Mouse (Mus musculus) ES-E14 (cell line): ENCODE measurements around the gene Tlk2. TPM values are rescaled to one million over a fixed set of nuclear protein-coding genes. Genes with fewer than 3 reads are reported as not detected.

Source experiments
- DNase-seq: peaks from one replicate; pipeline ENCODE4 v3.0.0-alpha.2; 2013; ENCODE audit warnings: low read depth, low spot score
- H3K27ac ChIP-seq: 2 replicates; pipeline ENCODE4 v1.5.1; 2012; ENCODE audit warnings: low read depth, mild to moderate bottlenecking, low read length, moderate library complexity, mixed read lengths; ENCODE audit not compliant: poor library complexity, insufficient read depth, severe bottlenecking
- H3K36me3 ChIP-seq: 2 replicates; pipeline ENCODE4 v1.6.1; 2012; ENCODE audit warnings: mild to moderate bottlenecking, low read length, moderate library complexity, mixed read lengths; ENCODE audit not compliant: control insufficient read depth, poor library complexity, insufficient read depth, severe bottlenecking
- H3K4me1 ChIP-seq, 2 experiments: fragments of 150-350 bp in 1 of 2; sonication (generic) in 1 of 2; 2 replicates each; pipeline ENCODE4 v1.6.1; 2012; ENCODE audit warnings: low read length in 2 of 2, mild to moderate bottlenecking in 1 of 2, mixed read lengths in 1 of 2; ENCODE audit not compliant: control insufficient read depth in 2 of 2, insufficient read depth in 2 of 2, poor library complexity in 1 of 2
- H3K4me3 ChIP-seq, 2 experiments: fragments of 150-350 bp in 1 of 2; sonication (generic) in 1 of 2; 2 replicates each; pipeline ENCODE4 v1.5.1; 2012; ENCODE audit warnings: low read length in 2 of 2, low read depth in 1 of 2, mild to moderate bottlenecking in 1 of 2, mixed read lengths in 1 of 2; ENCODE audit not compliant: insufficient read depth in 1 of 2, poor library complexity in 1 of 2, severe bottlenecking in 1 of 2
- H3K9ac ChIP-seq: 2 replicates; pipeline ENCODE4 v1.6.1; 2012; ENCODE audit warnings: low read depth, mild to moderate bottlenecking, low read length, mixed read lengths; ENCODE audit not compliant: poor library complexity, insufficient read depth, severe bottlenecking
- H3K9me3 ChIP-seq: fragments of 150-350 bp; sonication (generic); 2 replicates; pipeline ENCODE4 v1.6.1; 2012; ENCODE audit warnings: low read depth, mild to moderate bottlenecking, low read length; ENCODE audit not compliant: control insufficient read depth, insufficient read depth
- CHD2 ChIP-seq: IDR thresholded peaks from 2 replicates; pipeline ENCODE4 v1.6.1; 2014; ENCODE audit warnings: mild to moderate bottlenecking, low read depth, low read length, inconsistent platforms
- HCFC1 ChIP-seq: IDR thresholded peaks from 2 replicates; pipeline ENCODE4 v1.6.1; 2012; ENCODE audit warnings: low read length, inconsistent platforms, borderline replicate concordance; ENCODE audit not compliant: insufficient read depth
- MAFK ChIP-seq: IDR thresholded peaks from 2 replicates; pipeline ENCODE4 v1.6.1; 2014; ENCODE audit warnings: mild to moderate bottlenecking, low read depth, low read length, inconsistent platforms; ENCODE audit not compliant: insufficient read depth
- ZC3H11A ChIP-seq: IDR thresholded peaks from 2 replicates; pipeline ENCODE4 v1.6.1; 2012; ENCODE audit warnings: low read depth, mild to moderate bottlenecking, inconsistent platforms, low read length, borderline replicate concordance
- ZNF384 ChIP-seq: IDR thresholded peaks from 2 replicates; pipeline ENCODE4 v1.6.1; 2012; ENCODE audit warnings: low read depth, low read length, inconsistent platforms
- in situ Hi-C, 2 experiments: fragments of 600-800 bp; cut with MboI; formaldehyde crosslinking; loops; one replicate each; pipeline ENCODE4 v1.15.1; 2025; ENCODE audit warnings: low sequenced_read_pairs in 2 of 2, inconsistent platforms in 1 of 2; ENCODE audit not compliant: unreplicated experiment in 2 of 2
- total RNA-seq: library from RNA; depleted of rRNA; stranded (reverse); fragments of 300-350 nt; gene quantifications from 2 replicates; pipeline ENCODE4 v1.2.3, GENCODE M21; 2012

Gene Tlk2
- total RNA-seq, 1 experiment = 96.2 TPM

GRCm38 (mm10) chr11:105281763-105282459 is 103.3 kb downstream of the Tlk2 start:
- in situ Hi-C loops = no loop called here

GRCm38 (mm10) chr11:105282460-105282859 is 103.9 kb downstream of the Tlk2 start:
- peaks cover 22% of the 10 kb centered on the region for H3K36me3 ChIP-seq
- in situ Hi-C loops = no loop called here
- TF ChIP-seq MAFK (no peak), ZNF384 (no peak), CHD2 (no peak), ZC3H11A (no peak), HCFC1 (no peak)
- no peak for DNase-seq
- H3K27ac ChIP-seq = no peak overlapping the region
- H3K9me3 ChIP-seq = no peaks in the 10 kb centered on the region
- H3K9ac ChIP-seq = no peak overlapping the region
- no peak overlapping the region for H3K4me3 ChIP-seq
- peaks cover 6 to 16% of the 10 kb centered on the region in 2 experiments; a peak in 3 of 4 replicates for H3K4me1 ChIP-seq

More at GRCm38 (mm10) chr11:105281763-105282459, 103.3 kb downstream of the Tlk2 start:
- Histone ChIP-seq H3K4me3 (no peak overlapping the region), H3K4me1 (peaks cover 6 to 16% of the 10 kb centered on the region in 2 experiments; a peak in 3 of 4 replicates), H3K9me3 (no peaks in the 10 kb centered on the region), H3K9ac (no peak overlapping the region), H3K36me3 (peaks cover 22% of the 10 kb centered on the region), H3K27ac (no peak overlapping the region)
- TF ChIP-seq ZC3H11A (no peak), CHD2 (no peak), HCFC1 (no peak), MAFK (no peak), ZNF384 (no peak)
- no peak for DNase-seq

- no peak overlapping the region for H3K4me3 ChIP-seq
- no peaks in the 10 kb centered on the region for H3K9me3 ChIP-seq
- peaks cover 22% of the 10 kb centered on the region for H3K36me3 ChIP-seq
- in situ Hi-C loops = no loop called here
- peaks cover 6 to 16% of the 10 kb centered on the region in 2 experiments; a peak in 3 of 4 replicates for H3K4me1 ChIP-seq
- TF ChIP-seq HCFC1 (no peak), CHD2 (no peak), MAFK (no peak), ZC3H11A (no peak), ZNF384 (no peak)
- no peak for DNase-seq
- H3K9ac ChIP-seq = no peak overlapping the region
- no peak overlapping the region for H3K27ac ChIP-seq
These were observed 104.4 kb downstream of the Tlk2 start for GRCm38 (mm10) chr11:105283016-105283415.

- TF ChIP-seq CHD2 (no peak), HCFC1 (no peak), ZNF384 (no peak), ZC3H11A (no peak), MAFK (no peak)
- Histone ChIP-seq H3K36me3 (peaks cover 15% of the 10 kb centered on the region), H3K4me3 (no peak overlapping the region), H3K9me3 (no peaks in the 10 kb centered on the region), H3K4me1 (peaks cover 6 to 20% of the 10 kb centered on the region in 2 experiments; a peak in 3 of 4 replicates), H3K9ac (no peak overlapping the region), H3K27ac (no peak overlapping the region; the same call in 1 of the 2 replicates)
- DNase-seq = peak; percentile 43
- in situ Hi-C loops = no loop called here
These were observed 107.1 kb downstream of the Tlk2 start for GRCm38 (mm10) chr11:105285720-105286119.
